Mouse (Mus musculus) spleen, adult 2 months (tissue): ENCODE measurements around the gene D930048N14Rik.

ENCODE experiments used
- CTCF ChIP-seq: fragments of 200-500 bp; IDR thresholded peaks from 2 replicates; pipeline ENCODE4 v1.5.1; 2011; ENCODE audit warnings: mild to moderate bottlenecking, inconsistent platforms; ENCODE audit not compliant: insufficient read depth, insufficient read length, insufficient replicate concordance; ENCODE audit errors: extremely low read depth
- POLR2A ChIP-seq: fragments of 200-500 bp; IDR thresholded peaks from 2 replicates; pipeline ENCODE4 v1.6.1; 2011; ENCODE audit warnings: low read depth, low read length, inconsistent platforms

- TF ChIP-seq POLR2A (no peak), CTCF (no peak)
Observed at GRCm38 (mm10) chr11:51633721-51634120, 17.0 kb upstream of the D930048N14Rik start.
